Mouse (Mus musculus): ENCODE data around the gene Gm13694.
"Not testable (repeated sequence)": the region's sequence is repeated elsewhere in the genome, so short reads cannot be mapped to it uniquely, and the experiment has no call there.

GRCm38 (mm10) chr2:83967013-83967412 is 11.7 kb upstream of the Gm13694 start, which contains the start of gene Gm13695:
- TF ChIP-seq MYOD1 (IDR thresholded peaks at IDR 0.05; ENCODE audit: control insufficient read depth in 1 of 3, insufficient read length in 2 of 3, low read depth in 2 of 3); E2F4 (IDR thresholded peaks at IDR 0.05; ENCODE audit: insufficient read depth); TCF12 (IDR thresholded peaks at IDR 0.05; ENCODE audit: insufficient read depth, poor library complexity, severe bottlenecking); POLR2AphosphoS2 (IDR thresholded peaks at IDR 0.05; ENCODE audit: insufficient read length, low read depth); USF1 (IDR thresholded peaks at IDR 0.05; ENCODE audit: low read depth); MAX (IDR thresholded peaks at IDR 0.05; ENCODE audit: low read depth); POLR2A (IDR thresholded peaks at IDR 0.05; ENCODE audit: insufficient read length, low read depth): not testable (repeated sequence)
